8 mouse cellular contexts compared by ENCODE assay signal in the genomic region with DNA sequence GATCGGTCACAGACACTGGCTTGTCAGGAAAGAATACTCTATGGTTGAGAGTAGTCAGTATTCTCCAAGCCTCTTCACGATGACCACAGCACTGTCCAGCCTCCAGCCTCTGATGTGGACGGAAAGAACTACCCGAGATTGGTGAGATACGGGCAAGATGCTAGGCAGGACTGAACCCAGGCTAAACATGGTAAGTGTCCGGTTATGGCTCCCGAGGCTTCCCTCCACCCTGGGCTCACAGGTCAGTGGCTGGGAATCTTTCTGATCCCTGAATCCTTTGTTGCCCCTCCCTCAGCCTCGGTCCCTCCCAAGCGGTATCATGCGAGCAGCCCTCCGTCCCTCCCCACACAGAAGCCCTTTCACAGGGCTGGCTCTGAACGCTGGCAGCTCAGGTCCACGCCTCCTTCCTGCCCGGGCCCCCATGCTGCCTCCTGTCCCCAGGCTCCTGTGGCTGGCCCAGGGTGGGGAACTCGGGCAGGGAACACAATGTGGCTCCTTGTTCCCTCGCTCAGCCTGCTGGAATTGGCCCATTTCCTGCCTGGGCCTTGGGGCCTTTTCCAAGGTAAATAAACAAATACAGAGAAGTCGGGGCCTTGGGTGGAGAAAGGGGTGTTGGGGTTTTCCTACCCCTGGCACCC. TPM values are rescaled to one million over a fixed set of nuclear protein-coding genes. Genes with fewer than 3 reads are reported as not detected.
DNase-seq lines count a peak whose midpoint lies in the region; ATAC-seq and TF ChIP-seq lines count a peak whose summit lies in the region.

No protein-coding gene starts in this region.

- peak; percentile 75 to 83 for DNase-seq in adrenal gland, adult (ENCODE audit: inconsistent age in 2 of 2, low spot score in 1 of 2)
- no peak for DNase-seq in adrenal gland, adult 18-20 months (ENCODE audit: low spot score in 2 of 2)
- DNase-seq in fibroblast of lung, adult 2 months (ENCODE audit: low read depth) = peak; percentile 73
- DNase-seq in heart, postnatal 10 days = peak; percentile 45 to 62
- peak; percentile 61 for DNase-seq in kidney, postnatal 14 days
- DNase-seq in lung, embryonic 14.5 days = peak; percentile 68
- no peak for DNase-seq in yolk sac, embryonic 10.5 days (ENCODE audit: low spot score)

- H3K27me3 ChIP-seq in lung, embryonic 14.5 days (ENCODE audit: insufficient read depth, low read length) = no peaks in the 10 kb centered on the region
- H3K27me3 ChIP-seq in neural tube, embryonic 15.5 days (replicated peaks) = no peaks in the 10 kb centered on the region

- ATAC-seq in lung, embryonic 14.5 days (ENCODE audit: insufficient read depth) = peak; percentile 88
- ATAC-seq in neural tube, embryonic 15.5 days (ENCODE audit: low FRiP score) = peak; percentile 94

- peak overlapping the region; percentile 40 for H3K9ac ChIP-seq in lung, embryonic 14.5 days
- no peak overlapping the region for H3K9ac ChIP-seq in neural tube, embryonic 15.5 days (replicated peaks)

- intact Hi-C loops in heart, postnatal 10 days (cut with DNase I) = no loop called here

- no peak for TF ChIP-seq CTCF in lung, embryonic 14.5 days (IDR thresholded peaks at IDR 0.05; ENCODE audit: low read depth)

- 9% methylated on average over 17 of the region's 17 CpGs for WGBS in lung, embryonic 14.5 days
- 18% methylated on average over 17 of the region's 17 CpGs for WGBS in neural tube, embryonic 15.5 days

- H3K27ac ChIP-seq in lung, embryonic 14.5 days (ENCODE audit: low read depth) = peak overlapping the region; percentile 81
- H3K27ac ChIP-seq in neural tube, embryonic 15.5 days (replicated peaks) = peak overlapping the region; percentile 77

- no peaks in the 10 kb centered on the region for H3K36me3 ChIP-seq in lung, embryonic 14.5 days (ENCODE audit: insufficient read depth)
- H3K36me3 ChIP-seq in neural tube, embryonic 15.5 days = no peaks in the 10 kb centered on the region

- no peaks in the 10 kb centered on the region for H3K9me3 ChIP-seq in lung, embryonic 14.5 days (ENCODE audit: low read depth, low read length)
- H3K9me3 ChIP-seq in neural tube, embryonic 15.5 days (replicated peaks) = no peaks in the 10 kb centered on the region

- H3K4me3 ChIP-seq in lung, embryonic 14.5 days (ENCODE audit: low read depth, low read length) = peak overlapping the region; percentile 14
- H3K4me3 ChIP-seq in neural tube, embryonic 15.5 days (replicated peaks) = no peak overlapping the region

- 0 out of 2 replicates have a peak, but pooled peaks cover 9% of the 10 kb centered on the region for H3K4me1 ChIP-seq in lung, embryonic 14.5 days (ENCODE audit: insufficient read depth)
- peaks cover 12% of the 10 kb centered on the region for H3K4me1 ChIP-seq in neural tube, embryonic 15.5 days

- peak overlapping the region; percentile 54 for H3K4me2 ChIP-seq in lung, embryonic 14.5 days
- H3K4me2 ChIP-seq in neural tube, embryonic 15.5 days = peak overlapping the region; percentile 30

RNA-seq across cellular contexts. Expression of a gene that starts 13.0 kb away (rescaled TPM):
- total RNA-seq in adrenal gland, adult 18-20 months (2021) = 10 to 100 TPM in 1 of 2 experiments, 1 to 10 TPM in 1; 3.0 to 10.5 TPM
- under 1 TPM; 0.55 to 0.84 TPM for total RNA-seq in heart, postnatal 10 days (2021)
- polyA plus RNA-seq in lung, embryonic 14.5 days (2014; fragmentation: Nextera tagmentation; extraction: Ambion mirVana) = 0.43 and 0.65 TPM in 2 replicates
- polyA plus RNA-seq in neural tube, embryonic 15.5 days (2015; fragmentation: Nextera tagmentation; extraction: Ambion mirVana) = 11.0 and 14.8 TPM in 2 replicates

Comparison
In these comparisons a context has a peak if more than half of its experiments do, and no peak if none do; other contexts are left out.
1. DNase-seq: peak in adrenal gland, adult (2 of 2), fibroblast of lung, adult 2 months (single experiment), heart, postnatal 10 days (2 of 2), kidney, postnatal 14 days (single experiment) and lung, embryonic 14.5 days (single experiment); none in adrenal gland, adult 18-20 months (0 of 2) and yolk sac, embryonic 10.5 days (single experiment).